Mouse (Mus musculus) cerebellum, postnatal 10 days (tissue): ENCODE measurements around the gene Ehd1.
"Not testable (repeated sequence)": the region's sequence is repeated elsewhere in the genome, so short reads cannot be mapped to it uniquely, and the experiment has no call there.

Experiments
- DNase-seq, 2 experiments: peaks; one replicate each; pipeline ENCODE4 v3.0.0; 2021; ENCODE audit warnings: mixed read lengths in 2 of 2

Ehd1 gene

GRCm38 (mm10) chr19:6303831-6304230 lies 27.3 kb downstream of the Ehd1 start:
- peak; percentile 65 to 66 for DNase-seq

- peak; percentile 97 to 98 for DNase-seq
Measured at GRCm38 (mm10) chr19:6304787-6305516, 28.4 kb downstream of the Ehd1 start.

DNA sequence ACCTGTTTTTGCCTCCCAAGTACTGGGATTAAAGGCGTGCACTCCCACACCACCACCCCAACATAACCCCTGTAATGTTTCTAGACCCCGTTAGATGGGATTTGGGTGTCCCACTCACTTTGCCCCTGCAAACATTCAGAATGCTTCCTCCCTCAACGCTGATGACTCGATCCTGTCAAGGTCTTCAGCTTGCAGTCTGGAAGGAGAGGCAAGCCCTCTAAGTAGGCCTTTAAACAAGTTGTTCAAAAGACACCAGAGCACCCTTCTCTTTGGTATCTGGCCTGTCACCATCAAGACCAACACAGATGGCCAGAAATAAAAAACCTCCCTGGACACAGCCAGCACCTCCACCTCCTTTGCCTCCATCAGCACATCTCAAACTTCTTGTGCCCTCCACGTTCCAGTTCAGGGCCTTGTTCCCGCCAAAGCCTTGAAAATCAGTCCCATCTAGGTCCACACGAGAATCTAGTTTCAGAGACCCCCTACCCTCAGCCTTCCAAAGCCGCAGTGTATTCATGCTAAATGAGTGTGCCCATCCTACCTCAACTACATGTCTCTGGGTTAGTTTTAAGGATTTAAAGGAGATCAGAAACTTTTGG lies 29.1 kb downstream of the Ehd1 start:
- no peak for DNase-seq

DNA sequence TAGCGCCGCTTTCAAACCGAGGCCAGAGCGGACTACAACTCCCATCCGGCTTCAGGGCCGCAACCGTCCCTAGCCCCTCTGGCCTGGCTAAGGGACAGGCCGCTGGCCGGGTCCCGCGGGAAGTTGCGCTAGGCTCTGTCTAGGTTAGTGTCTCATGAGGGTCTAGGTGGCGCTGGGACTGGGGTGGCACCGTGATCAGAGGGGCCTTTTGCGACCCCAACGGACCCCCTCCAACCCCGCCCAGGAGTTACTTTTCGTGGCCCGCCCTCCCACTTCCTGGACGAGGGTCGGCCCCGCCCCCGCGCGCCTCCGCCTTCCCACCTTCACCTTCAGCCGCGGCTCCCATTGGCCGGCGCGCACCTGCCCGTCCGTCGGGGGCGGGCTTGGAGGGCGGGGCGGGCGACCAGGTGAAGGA lies 29.6 kb downstream of the Ehd1 start, which contains the start of gene Cdc42bpg:
TSS of gene Cdc42bpg (plus strand) at position 320 of the 415 bp plus-strand sequence.
- DNase-seq, result peak; percentile 93 to 95

DNA sequence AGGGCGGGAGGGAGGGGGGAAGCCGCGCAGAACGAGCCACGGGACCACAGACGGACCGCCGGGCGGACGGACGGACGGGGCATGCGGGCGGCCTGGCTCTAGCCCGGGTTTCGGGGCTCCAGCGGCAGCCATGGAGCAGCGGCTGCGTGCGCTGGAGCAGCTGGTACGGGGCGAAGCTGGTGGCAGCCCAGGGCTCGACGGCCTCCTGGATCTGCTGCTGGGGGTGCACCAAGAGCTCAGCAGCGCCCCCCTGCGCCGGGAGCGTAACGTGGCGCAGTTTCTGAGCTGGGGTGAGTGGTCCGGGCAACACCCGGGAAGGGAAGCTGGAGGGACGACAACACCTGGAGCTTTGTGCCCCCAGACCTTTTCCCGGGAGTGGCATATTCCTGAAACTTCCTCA lies 30.1 kb downstream of the Ehd1 start:
- peak; percentile 87 to 91 for DNase-seq

- peak; percentile 56 to 57 for DNase-seq
Measured at GRCm38 (mm10) chr19:6307733-6308531, 31.4 kb downstream of the Ehd1 start.

DNA sequence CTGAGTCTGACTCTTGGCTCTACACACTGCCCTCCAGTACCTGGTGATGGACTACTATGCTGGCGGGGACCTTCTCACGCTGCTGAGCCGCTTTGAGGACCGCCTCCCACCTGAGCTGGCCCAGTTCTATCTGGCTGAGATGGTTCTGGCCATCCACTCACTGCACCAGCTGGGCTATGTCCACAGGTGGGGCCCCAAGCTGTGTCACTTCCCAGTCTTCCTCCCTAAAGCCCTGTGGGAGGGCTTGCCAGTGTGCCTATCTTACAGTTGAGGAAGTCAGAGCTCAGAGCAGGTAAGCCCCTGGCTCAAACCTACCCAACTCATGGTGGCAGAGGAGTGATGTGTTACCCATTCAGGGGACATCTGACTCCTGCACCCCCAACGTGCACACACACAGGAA lies 33.7 kb downstream of the Ehd1 start:
- DNase-seq, result no peak

DNA sequence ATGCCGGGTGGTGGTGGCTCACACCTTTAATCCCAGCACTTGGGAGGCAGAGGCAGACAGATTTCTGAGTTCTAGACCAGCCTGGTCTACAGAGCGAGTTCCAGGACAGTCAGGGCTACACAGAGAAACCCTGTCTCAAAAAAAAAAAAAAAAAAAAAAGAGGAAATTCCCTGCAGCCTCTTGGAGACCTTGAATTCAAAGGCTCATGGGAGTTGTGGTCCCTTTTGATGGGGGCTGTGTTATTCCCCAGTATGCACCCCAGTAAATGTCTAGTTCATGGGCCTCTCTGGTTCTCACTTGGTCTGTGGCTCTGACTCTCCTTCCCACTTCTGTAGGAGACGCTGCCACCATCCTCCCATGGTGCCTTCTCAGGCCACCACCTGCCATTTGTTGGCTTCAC lies 35.3 kb downstream of the Ehd1 start:
- not testable (repeated sequence) for DNase-seq

- DNase-seq, result no peak
Measured at GRCm38 (mm10) chr19:6313796-6314195, 37.3 kb downstream of the Ehd1 start.

DNA sequence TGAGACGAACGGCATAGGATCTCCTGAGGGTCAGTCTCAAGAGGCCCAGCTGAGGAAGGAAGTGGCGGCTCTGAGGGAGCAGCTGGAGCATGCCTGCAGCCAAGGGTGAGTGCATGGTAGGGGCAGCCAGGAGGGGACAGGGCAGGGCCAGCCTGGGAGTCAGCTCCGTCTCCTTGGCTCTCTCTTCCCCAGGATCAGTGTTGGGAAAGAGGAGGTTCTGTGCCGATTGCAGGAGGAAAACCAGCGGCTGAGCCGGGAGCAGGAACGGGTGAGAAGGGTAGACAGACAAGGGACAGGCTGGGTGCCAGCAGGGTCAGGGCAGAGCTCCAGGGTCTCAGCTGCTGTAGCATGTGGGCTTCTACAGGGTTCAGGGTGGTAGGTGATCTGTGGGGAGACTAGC lies 38.0 kb downstream of the Ehd1 start:
- peak; percentile 55 to 57 for DNase-seq

DNA sequence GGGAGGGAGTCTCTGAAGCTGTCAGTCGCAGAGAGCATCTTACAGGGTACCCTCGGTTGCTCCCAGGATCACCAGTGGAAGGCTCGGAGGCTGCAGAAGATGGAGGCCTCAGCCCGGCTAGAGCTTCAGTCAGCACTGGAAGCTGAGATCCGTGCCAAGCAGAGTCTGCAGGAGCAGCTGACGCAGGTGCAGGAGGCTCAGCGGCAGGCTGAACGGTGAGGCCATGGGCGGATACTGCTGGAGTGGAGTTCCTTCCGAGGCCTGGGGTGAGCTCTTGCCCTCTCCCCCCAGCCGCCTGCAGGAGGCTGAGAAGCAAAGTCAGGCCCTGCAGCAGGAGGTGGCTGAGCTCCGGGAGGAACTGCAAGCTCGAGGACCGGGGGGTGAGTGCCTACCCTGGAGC lies 39.0 kb downstream of the Ehd1 start:
- DNase-seq, result peak; percentile 66 to 71

DNA sequence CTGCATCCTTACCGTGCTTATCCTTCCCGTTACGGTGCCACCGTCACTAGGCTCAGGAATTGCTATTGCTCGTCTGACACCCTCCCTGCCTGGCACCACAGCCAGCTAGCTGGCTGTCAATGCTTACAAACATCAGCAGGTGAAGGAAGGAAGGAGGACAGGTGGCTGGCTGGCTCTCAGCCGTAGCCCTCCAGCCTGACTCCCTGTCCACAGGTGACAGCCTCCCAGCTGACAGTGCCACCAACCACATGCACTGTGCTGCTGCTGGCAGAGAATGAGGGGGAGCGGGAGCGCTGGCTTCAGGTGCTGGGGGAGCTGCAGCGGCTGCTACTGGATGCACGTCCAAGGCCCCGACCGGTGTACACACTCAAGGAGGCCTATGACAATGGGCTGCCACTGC lies 41.6 kb downstream of the Ehd1 start:
- DNase-seq, result no peak

- DNase-seq, result no peak
Measured at GRCm38 (mm10) chr19:6321358-6321757, 44.8 kb downstream of the Ehd1 start.

DNA sequence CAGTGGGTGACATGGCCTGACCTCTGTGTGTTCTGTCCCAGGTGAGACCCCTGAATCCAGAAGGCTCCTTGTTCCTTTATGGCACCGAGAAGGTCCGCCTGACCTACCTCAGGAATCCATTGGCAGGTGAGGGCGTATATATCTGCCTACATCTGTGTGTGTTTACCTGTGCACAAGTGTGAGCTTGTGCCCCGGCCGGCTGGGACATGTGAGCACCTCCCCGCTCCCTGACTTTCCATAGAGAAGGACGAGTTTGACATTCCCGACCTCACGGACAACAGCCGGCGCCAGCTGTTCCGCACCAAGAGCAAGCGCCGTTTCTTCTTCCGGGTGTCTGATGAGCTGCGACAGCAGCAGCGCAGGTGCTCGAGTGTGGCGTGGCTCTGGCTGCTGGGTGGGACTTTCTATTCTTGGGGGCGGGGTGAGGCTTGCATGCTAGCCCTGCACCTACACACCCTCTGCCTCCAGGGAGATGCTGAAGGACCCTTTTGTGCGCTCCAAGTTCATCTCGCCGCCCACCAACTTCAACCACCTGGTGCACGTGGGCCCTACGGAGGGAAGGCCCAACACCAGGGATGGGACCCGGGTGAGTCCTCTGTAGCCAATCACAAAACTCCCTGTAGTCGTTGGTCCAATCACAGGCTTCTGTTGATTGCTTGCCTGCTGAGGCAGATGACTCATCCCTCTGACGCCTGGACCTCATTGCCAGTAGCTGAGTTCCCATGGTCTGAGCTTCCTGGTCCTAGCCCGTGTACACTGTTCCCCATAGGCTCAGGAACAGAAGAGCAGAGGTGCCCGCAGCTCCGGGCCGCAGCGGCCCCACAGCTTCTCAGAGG lies 45.5 kb downstream of the Ehd1 start:
- DNase-seq, result no peak

DNA sequence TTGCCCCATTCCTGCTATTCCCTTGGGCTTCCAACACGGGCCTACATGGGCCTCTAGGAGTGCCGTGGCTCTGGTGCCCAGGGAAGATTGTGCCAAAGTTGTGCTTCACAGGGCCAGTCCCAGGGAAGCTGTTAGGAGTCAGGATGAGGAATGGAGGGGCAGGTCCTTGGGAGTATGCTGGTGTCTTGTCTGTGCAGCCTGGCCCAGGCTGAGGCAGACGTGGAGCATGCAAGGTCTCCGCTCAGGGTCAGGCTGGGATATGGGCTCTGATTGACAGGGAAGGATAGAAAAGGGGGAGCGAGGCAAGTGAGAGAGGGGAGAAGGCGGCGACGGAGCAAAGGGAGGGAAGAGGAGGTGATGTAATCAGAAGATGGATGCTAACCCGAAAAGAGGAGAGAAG lies 48.2 kb downstream of the Ehd1 start:
- no peak for DNase-seq

GRCm38 (mm10) chr19:6331178-6331577 lies 54.7 kb downstream of the Ehd1 start:
- no peak for DNase-seq

- DNase-seq, result peak; percentile 82 to 87
Measured at GRCm38 (mm10) chr19:6331719-6332516, 55.4 kb downstream of the Ehd1 start.

- no peak for DNase-seq
Measured at GRCm38 (mm10) chr19:6333761-6334595, 57.5 kb downstream of the Ehd1 start.

DNA sequence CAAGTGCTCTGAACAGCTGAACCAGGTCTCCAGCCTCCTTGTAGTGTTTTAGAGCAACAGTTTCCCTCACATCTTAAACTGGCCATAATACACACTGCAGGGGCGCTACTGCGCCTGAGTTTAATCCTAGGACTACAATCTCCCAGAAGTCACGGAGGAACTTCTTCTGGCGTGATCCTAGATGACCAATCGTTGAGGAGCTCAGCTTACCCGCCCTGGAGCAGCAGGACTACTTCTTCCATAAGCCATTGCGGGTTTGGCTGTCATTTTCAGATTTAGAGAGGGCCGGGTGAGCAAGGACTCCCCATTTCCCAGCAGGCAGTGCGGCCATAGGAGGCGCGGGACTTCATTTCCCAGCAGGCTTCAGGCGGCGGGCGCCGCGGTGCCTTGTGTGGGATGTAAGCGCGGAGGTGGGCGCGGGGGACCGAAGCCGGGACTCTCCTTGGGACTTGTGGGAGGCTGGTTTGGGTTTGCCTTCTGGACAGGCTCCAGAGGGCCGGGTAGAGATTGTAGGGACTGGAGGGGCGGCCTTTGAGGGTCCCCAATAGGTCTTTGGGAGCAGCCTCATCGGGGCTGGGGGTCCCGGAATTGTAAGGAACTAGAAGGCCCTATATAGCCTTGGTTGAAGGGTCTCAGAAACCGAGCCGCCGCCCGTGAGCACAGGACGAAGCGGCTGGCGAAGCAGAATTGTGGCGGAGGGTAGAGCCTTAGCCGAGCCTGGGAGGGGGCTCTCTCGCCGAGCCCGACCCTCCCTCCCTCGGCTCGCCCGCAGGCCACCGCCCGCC lies 58.3 kb downstream of the Ehd1 start, which contains the start of gene Men1:
TSS of gene Men1 (plus strand) at position 307 of the 785 bp plus-strand sequence.
- peak; percentile 94 to 97 for DNase-seq

GRCm38 (mm10) chr19:6335458-6335827 lies 58.9 kb downstream of the Ehd1 start:
- peak; percentile 48 to 62 for DNase-seq
